27 mouse cellular contexts compared by ENCODE assay signal in genomic region chr3:99447361-99447760, GRCm38 (mm10).
DNase-seq lines count a peak whose midpoint lies in the region; ATAC-seq and TF ChIP-seq lines count a peak whose summit lies in the region.
"Had no signal": no experiment of that assay in that cellular context is flagged by ENCODE, and none has a peak within 500 bp of the region (broad histone marks: within the 10 kb centered on the region; RNA-seq: fewer than 3 reads in every experiment).

No protein-coding gene starts in this region.

- no peaks in the 10 kb centered on the region for H3K36me3 ChIP-seq in forebrain, embryonic 13.5 days (ENCODE audit: poor library complexity, severe bottlenecking)
- no peaks in the 10 kb centered on the region for H3K36me3 ChIP-seq in forebrain, embryonic 14.5 days (ENCODE audit: control insufficient read depth, insufficient read depth, low read length)
- H3K36me3 ChIP-seq in midbrain, postnatal 0 days (ENCODE audit: insufficient read depth, low read length), result no peaks in the 10 kb centered on the region
- H3K36me3 ChIP-seq in midbrain, embryonic 15.5 days (replicated peaks), result no peaks in the 10 kb centered on the region
- H3K36me3 ChIP-seq in limb, embryonic 13.5 days, result no peaks in the 10 kb centered on the region
- H3K36me3 ChIP-seq: embryonic facial prominence, embryonic 15.5 days; heart, embryonic 13.5 days; kidney, embryonic 15.5 days; lung, embryonic 15.5 days; midbrain, embryonic 10.5 days; neural tube, embryonic 12.5 days had no signal

- DNase-seq in forebrain, embryonic 14.5 days (ENCODE audit: low spot score), result no peak
- DNase-seq in midbrain, postnatal 0 days (ENCODE audit: low spot score), result no peak
- peak; percentile 52 for DNase-seq in forelimb bud, embryonic 11.5 days (ENCODE audit: low read depth, low spot score)
- DNase-seq in gastrocnemius, adult 18-20 months (ENCODE audit: low spot score), result no peak
- DNase-seq in cerebellum, adult 8-10 months, result no peak
- DNase-seq: adrenal gland, postnatal 14 days; cerebellum, adult 11-12 months; cerebellum, postnatal 10 days; gastrocnemius, postnatal 14 days; heart, adult 2 months; heart, postnatal 10 days; kidney, postnatal 4 days had no signal

- H3K4me1 ChIP-seq in forebrain, embryonic 13.5 days, result no peaks in the 10 kb centered on the region
- no peaks in the 10 kb centered on the region for H3K4me1 ChIP-seq in forebrain, embryonic 14.5 days (ENCODE audit: control insufficient read depth, insufficient read depth, low read length)
- no peaks in the 10 kb centered on the region for H3K4me1 ChIP-seq in midbrain, postnatal 0 days (ENCODE audit: insufficient read depth, low read length)
- no peaks in the 10 kb centered on the region for H3K4me1 ChIP-seq in midbrain, embryonic 15.5 days
- H3K4me1 ChIP-seq in limb, embryonic 13.5 days, result peaks cover 11% of the 10 kb centered on the region
- H3K4me1 ChIP-seq: embryonic facial prominence, embryonic 15.5 days; heart, embryonic 13.5 days; kidney, embryonic 15.5 days; lung, embryonic 15.5 days; midbrain, embryonic 10.5 days; neural tube, embryonic 12.5 days had no signal

- 41% methylated on average over 2 of the region's 2 CpGs for WGBS in forebrain, embryonic 13.5 days
- WGBS in forebrain, embryonic 14.5 days, result 24% methylated on average over 2 of the region's 2 CpGs
- 43% methylated on average over 2 of the region's 2 CpGs for WGBS in midbrain, postnatal 0 days
- whole genome bisulfite sequencing in midbrain, embryonic 15.5 days, result 56% methylated on average over 2 of the region's 2 CpGs
- WGBS in limb, embryonic 13.5 days, result 9% methylated on average over 2 of the region's 2 CpGs

- H3K27ac ChIP-seq in forebrain, embryonic 13.5 days, result no peak overlapping the region
- no peak overlapping the region for H3K27ac ChIP-seq in forebrain, embryonic 14.5 days (ENCODE audit: low read depth, low read length)
- no peak overlapping the region for H3K27ac ChIP-seq in midbrain, postnatal 0 days (ENCODE audit: low read depth, low read length)
- no peak overlapping the region for H3K27ac ChIP-seq in midbrain, embryonic 15.5 days
- no peak overlapping the region for H3K27ac ChIP-seq in limb, embryonic 13.5 days
- H3K27ac ChIP-seq: embryonic facial prominence, embryonic 15.5 days; heart, adult 2 months; heart, embryonic 13.5 days; kidney, embryonic 15.5 days; lung, embryonic 15.5 days; midbrain, embryonic 10.5 days; neural tube, embryonic 12.5 days had no signal

- TF ChIP-seq CTCF in midbrain, postnatal 0 days (IDR thresholded peaks at IDR 0.05), result no peak

- H3K27me3 ChIP-seq in forebrain, embryonic 13.5 days, result no peaks in the 10 kb centered on the region
- no peaks in the 10 kb centered on the region for H3K27me3 ChIP-seq in forebrain, embryonic 14.5 days (replicated peaks; ENCODE audit: control insufficient read depth, insufficient read depth, low read length)
- no peaks in the 10 kb centered on the region for H3K27me3 ChIP-seq in midbrain, postnatal 0 days (ENCODE audit: insufficient read depth, low read length)
- H3K27me3 ChIP-seq in midbrain, embryonic 15.5 days (replicated peaks), result no peaks in the 10 kb centered on the region
- H3K27me3 ChIP-seq in limb, embryonic 13.5 days, result no peaks in the 10 kb centered on the region
- H3K27me3 ChIP-seq: embryonic facial prominence, embryonic 15.5 days; heart, embryonic 13.5 days; kidney, embryonic 15.5 days; lung, embryonic 15.5 days; neural tube, embryonic 12.5 days had no signal

- H3K9ac ChIP-seq in forebrain, embryonic 13.5 days, result no peak overlapping the region
- H3K9ac ChIP-seq in forebrain, embryonic 14.5 days (ENCODE audit: low read length), result no peak overlapping the region
- H3K9ac ChIP-seq in midbrain, postnatal 0 days (replicated peaks; ENCODE audit: low read length, poor library complexity, severe bottlenecking), result no peak overlapping the region
- H3K9ac ChIP-seq in midbrain, embryonic 15.5 days, result no peak overlapping the region
- H3K9ac ChIP-seq in limb, embryonic 13.5 days, result no peak overlapping the region
- H3K9ac ChIP-seq: embryonic facial prominence, embryonic 15.5 days; heart, embryonic 13.5 days; kidney, embryonic 15.5 days; lung, embryonic 15.5 days; neural tube, embryonic 12.5 days had no signal

- no peaks in the 10 kb centered on the region for H3K9me3 ChIP-seq in forebrain, embryonic 13.5 days (replicated peaks)
- no peaks in the 10 kb centered on the region for H3K9me3 ChIP-seq in forebrain, embryonic 14.5 days (replicated peaks; ENCODE audit: control insufficient read depth, low read length)
- no peaks in the 10 kb centered on the region for H3K9me3 ChIP-seq in midbrain, postnatal 0 days (ENCODE audit: low read length)
- no peaks in the 10 kb centered on the region for H3K9me3 ChIP-seq in midbrain, embryonic 15.5 days
- H3K9me3 ChIP-seq in limb, embryonic 13.5 days, result no peaks in the 10 kb centered on the region
- H3K9me3 ChIP-seq: embryonic facial prominence, embryonic 15.5 days; heart, embryonic 13.5 days; kidney, embryonic 15.5 days; lung, embryonic 15.5 days; midbrain, embryonic 10.5 days; neural tube, embryonic 12.5 days had no signal

- H3K4me3 ChIP-seq in forebrain, embryonic 13.5 days, result no peak overlapping the region
- H3K4me3 ChIP-seq in forebrain, embryonic 14.5 days (ENCODE audit: low read depth, low read length), result no peak overlapping the region
- no peak overlapping the region for H3K4me3 ChIP-seq in midbrain, postnatal 0 days (ENCODE audit: low read depth, low read length)
- no peak overlapping the region for H3K4me3 ChIP-seq in midbrain, embryonic 15.5 days
- no peak overlapping the region for H3K4me3 ChIP-seq in limb, embryonic 13.5 days
- H3K4me3 ChIP-seq: embryonic facial prominence, embryonic 15.5 days; heart, adult 2 months; heart, embryonic 13.5 days; kidney, embryonic 15.5 days; lung, embryonic 15.5 days; midbrain, embryonic 10.5 days; myocyte; neural tube, embryonic 12.5 days had no signal

- H3K4me2 ChIP-seq in forebrain, embryonic 13.5 days, result no peak overlapping the region
- no peak overlapping the region for H3K4me2 ChIP-seq in forebrain, embryonic 14.5 days (ENCODE audit: low read length)
- H3K4me2 ChIP-seq in midbrain, postnatal 0 days (ENCODE audit: low read depth, low read length, poor library complexity, severe bottlenecking), result no peak overlapping the region
- H3K4me2 ChIP-seq in midbrain, embryonic 15.5 days, result no peak overlapping the region
- no peak overlapping the region for H3K4me2 ChIP-seq in limb, embryonic 13.5 days (replicated peaks)
- H3K4me2 ChIP-seq: embryonic facial prominence, embryonic 15.5 days; heart, embryonic 13.5 days; kidney, embryonic 15.5 days; liver, embryonic 11.5 days; lung, embryonic 15.5 days; neural tube, embryonic 12.5 days had no signal

- 0 out of 2 replicates have a peak, but pooled peaks have one; percentile 10 for ATAC-seq in forebrain, embryonic 13.5 days
- no peak for ATAC-seq in forebrain, embryonic 14.5 days
- ATAC-seq in midbrain, postnatal 0 days (ENCODE audit: low FRiP score), result 0 out of 2 replicates have a peak, but pooled peaks have one; percentile 52
- no peak for ATAC-seq in midbrain, embryonic 15.5 days (replicated peaks)
- 0 out of 2 replicates have a peak, but pooled peaks have one; percentile 19 for ATAC-seq in limb, embryonic 13.5 days (ENCODE audit: low FRiP score, low read depth)
- ATAC-seq: CD4-positive, CD25-positive, alpha-beta regulatory T cell, adult 4 months; forebrain, embryonic 16.5 days; intestine, postnatal 0 days; midbrain, embryonic 16.5 days had no signal

Comparison
In these comparisons a context has a peak if more than half of its experiments do, and no peak if none do; other contexts are left out.
1. ATAC-seq: peak in forebrain, embryonic 13.5 days (single experiment), midbrain, postnatal 0 days (single experiment) and limb, embryonic 13.5 days (single experiment); none in forebrain, embryonic 14.5 days (single experiment) and midbrain, embryonic 15.5 days (single experiment).